Mouse (Mus musculus): ENCODE measurements around the gene Hoxd8. TPM values are rescaled to one million over a fixed set of nuclear protein-coding genes. Genes with fewer than 3 reads are reported as not detected.
A peak's percentile ranks its signal among the peaks of the same experiment; 100 is the strongest.

Hoxd8 gene
- polyA plus RNA-seq, 1 experiment from 2014 or later, result 1.3 TPM

GRCm38 (mm10) chr2:74668370-74669229 is 35.8 kb upstream of the Hoxd8 start:
- Histone ChIP-seq H3K4me3 (ENCODE audit: low read depth, low read length) (peak overlapping the region; percentile 32), H3K36me3 (ENCODE audit: control insufficient read depth, insufficient read depth, low read length) (no peaks in the 10 kb centered on the region), H3K4me2 (replicated peaks; ENCODE audit: low read depth) (peak overlapping the region; percentile 52), H3K27ac (replicated peaks) (no peak overlapping the region), H3K9ac (ENCODE audit: low read length) (no peak overlapping the region), H3K9me3 (ENCODE audit: control insufficient read depth, low read length) (no peaks in the 10 kb centered on the region), H3K4me1 (replicated peaks; ENCODE audit: control insufficient read depth, insufficient read depth) (no peaks in the 10 kb centered on the region), H3K27me3 (ENCODE audit: control insufficient read depth, insufficient read depth, low read length) (peaks cover 54% of the 10 kb centered on the region; the same call in 1 of the 2 replicates)
- DNase-seq (ENCODE audit: low spot score) (no peak), ATAC-seq (ENCODE audit: low FRiP score, low TSS enrichment) (0 out of 2 replicates have a peak, but pooled peaks have one; percentile 29)
- 1% methylated on average over 69 of the region's 74 CpGs for WGBS
- no peak for TF ChIP-seq EP300 (optimal IDR thresholded peaks at IDR 0.05)
- TF ChIP-seq CTCF (IDR thresholded peaks at IDR 0.05; ENCODE audit: low read depth), result no peak

GRCm38 (mm10) chr2:74669230-74669578 is 35.2 kb upstream of the Hoxd8 start:
- H3K4me2 ChIP-seq (replicated peaks; ENCODE audit: low read depth), result no peak overlapping the region
- TF ChIP-seq CTCF (IDR thresholded peaks at IDR 0.05; ENCODE audit: low read depth) (no peak), EP300 (optimal IDR thresholded peaks at IDR 0.05) (no peak)
- H3K4me1 ChIP-seq (replicated peaks; ENCODE audit: control insufficient read depth, insufficient read depth), result no peaks in the 10 kb centered on the region
- DNase-seq (ENCODE audit: low spot score) (no peak), ATAC-seq (ENCODE audit: low FRiP score, low TSS enrichment) (no peak)
- H3K9ac ChIP-seq (ENCODE audit: low read length), result no peak overlapping the region
- H3K9me3 ChIP-seq (ENCODE audit: control insufficient read depth, low read length), result no peaks in the 10 kb centered on the region
- peaks cover 53% of the 10 kb centered on the region; the same call in 1 of the 2 replicates for H3K27me3 ChIP-seq (ENCODE audit: control insufficient read depth, insufficient read depth, low read length)
- 3% methylated on average over 3 of the region's 3 CpGs for WGBS
- H3K4me3 ChIP-seq (ENCODE audit: low read depth, low read length), result no peak overlapping the region
- H3K36me3 ChIP-seq (ENCODE audit: control insufficient read depth, insufficient read depth, low read length), result no peaks in the 10 kb centered on the region
- no peak overlapping the region for H3K27ac ChIP-seq (replicated peaks)

- no peak for ATAC-seq (ENCODE audit: low FRiP score, low TSS enrichment)
Observed at GRCm38 (mm10) chr2:74669650-74670235, 34.7 kb upstream of the Hoxd8 start.

DNA sequence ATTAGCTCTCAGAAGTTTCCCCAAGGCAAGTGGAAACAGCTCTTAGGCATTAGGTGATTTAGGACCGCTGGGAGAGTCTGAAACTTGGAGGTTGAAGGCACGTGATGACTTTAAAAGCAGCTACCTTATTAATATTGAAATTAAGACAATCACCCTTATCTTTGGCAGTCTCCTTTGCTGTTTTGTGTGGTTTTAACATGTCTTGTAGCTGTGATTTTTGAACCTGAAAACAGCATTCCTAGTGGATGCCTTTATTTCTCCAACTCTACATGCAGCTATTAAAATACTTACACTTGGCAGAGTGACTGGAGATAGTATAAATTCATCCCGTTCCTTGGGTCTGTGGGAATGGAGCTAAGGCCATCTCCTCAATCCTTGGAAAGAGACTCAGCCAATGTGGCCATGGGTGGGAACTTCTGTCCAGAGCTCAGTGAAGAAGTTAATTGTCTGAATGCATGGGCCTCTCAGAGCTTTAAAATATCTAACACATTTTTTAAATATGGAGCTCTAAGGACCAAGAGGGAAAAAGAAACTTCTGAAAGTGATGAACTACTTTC is 33.7 kb upstream of the Hoxd8 start:
- ATAC-seq (ENCODE audit: low FRiP score, low TSS enrichment) (no peak), DNase-seq (ENCODE audit: low spot score) (no peak)
- no peak for TF ChIP-seq CTCF (IDR thresholded peaks at IDR 0.05; ENCODE audit: low read depth)
- no peak for TF ChIP-seq EP300 (optimal IDR thresholded peaks at IDR 0.05)
- no peak overlapping the region for H3K4me2 ChIP-seq (replicated peaks; ENCODE audit: low read depth)
- no peaks in the 10 kb centered on the region for H3K36me3 ChIP-seq (ENCODE audit: control insufficient read depth, insufficient read depth, low read length)
- no peaks in the 10 kb centered on the region for H3K9me3 ChIP-seq (ENCODE audit: control insufficient read depth, low read length)
- H3K9ac ChIP-seq (ENCODE audit: low read length), result no peak overlapping the region
- H3K4me3 ChIP-seq (ENCODE audit: low read depth, low read length), result no peak overlapping the region
- no peaks in the 10 kb centered on the region for H3K4me1 ChIP-seq (replicated peaks; ENCODE audit: control insufficient read depth, insufficient read depth)
- WGBS, result 7% methylated on average over 3 of the region's 3 CpGs
- peaks cover 50% of the 10 kb centered on the region; the same call in 1 of the 2 replicates for H3K27me3 ChIP-seq (ENCODE audit: control insufficient read depth, insufficient read depth, low read length)
- H3K27ac ChIP-seq (replicated peaks), result no peak overlapping the region

More at GRCm38 (mm10) chr2:74669650-74670235, 34.7 kb upstream of the Hoxd8 start:
- H3K9ac ChIP-seq (ENCODE audit: low read length), result no peak overlapping the region
- TF ChIP-seq EP300 (optimal IDR thresholded peaks at IDR 0.05), result no peak
- TF ChIP-seq CTCF (IDR thresholded peaks at IDR 0.05; ENCODE audit: low read depth), result no peak
- no peaks in the 10 kb centered on the region for H3K9me3 ChIP-seq (ENCODE audit: control insufficient read depth, low read length)
- 4% methylated on average over 14 of the region's 14 CpGs for whole genome bisulfite sequencing
- peaks cover 52% of the 10 kb centered on the region; the same call in 1 of the 2 replicates for H3K27me3 ChIP-seq (ENCODE audit: control insufficient read depth, insufficient read depth, low read length)
- H3K4me1 ChIP-seq (replicated peaks; ENCODE audit: control insufficient read depth, insufficient read depth), result no peaks in the 10 kb centered on the region
- H3K4me3 ChIP-seq (ENCODE audit: low read depth, low read length), result no peak overlapping the region
- no peak for DNase-seq (ENCODE audit: low spot score)
- no peak overlapping the region for H3K4me2 ChIP-seq (replicated peaks; ENCODE audit: low read depth)
- no peaks in the 10 kb centered on the region for H3K36me3 ChIP-seq (ENCODE audit: control insufficient read depth, insufficient read depth, low read length)
- H3K27ac ChIP-seq (replicated peaks), result no peak overlapping the region

DNA sequence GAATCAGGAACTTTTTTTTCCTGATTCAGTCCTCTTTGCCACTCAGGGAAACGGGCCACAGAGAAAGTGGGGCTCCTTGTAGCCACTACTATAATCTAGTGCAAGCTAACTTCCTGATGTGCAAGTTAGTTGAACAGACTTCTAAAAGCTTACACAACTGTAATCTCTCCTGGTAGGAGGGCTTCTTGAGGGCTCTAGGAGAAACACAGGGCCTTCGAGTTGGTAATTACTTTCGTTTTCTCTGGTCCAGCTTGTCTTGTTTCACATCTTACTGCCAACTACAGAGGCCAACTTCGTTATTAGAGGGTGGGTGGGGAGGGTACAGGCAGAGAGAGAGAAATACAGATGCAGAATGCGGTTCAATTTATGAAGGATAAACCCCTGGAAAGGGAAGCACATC is 32.6 kb upstream of the Hoxd8 start:
- no peak overlapping the region for H3K4me2 ChIP-seq (replicated peaks; ENCODE audit: low read depth)
- H3K27ac ChIP-seq (replicated peaks), result no peak overlapping the region
- ATAC-seq (ENCODE audit: low FRiP score, low TSS enrichment) (no peak), DNase-seq (ENCODE audit: low spot score) (no peak)
- H3K9ac ChIP-seq (ENCODE audit: low read length), result no peak overlapping the region
- no peaks in the 10 kb centered on the region for H3K36me3 ChIP-seq (ENCODE audit: control insufficient read depth, insufficient read depth, low read length)
- H3K9me3 ChIP-seq (ENCODE audit: control insufficient read depth, low read length), result no peaks in the 10 kb centered on the region
- TF ChIP-seq EP300 (optimal IDR thresholded peaks at IDR 0.05), result no peak
- no peak for TF ChIP-seq CTCF (IDR thresholded peaks at IDR 0.05; ENCODE audit: low read depth)
- H3K4me3 ChIP-seq (ENCODE audit: low read depth, low read length), result no peak overlapping the region
- no peaks in the 10 kb centered on the region for H3K4me1 ChIP-seq (replicated peaks; ENCODE audit: control insufficient read depth, insufficient read depth)
- H3K27me3 ChIP-seq (ENCODE audit: control insufficient read depth, insufficient read depth, low read length), result peaks cover 44% of the 10 kb centered on the region; the same call in 1 of the 2 replicates
- WGBS, result 21% methylated on average over 5 of the region's 5 CpGs

Measured in stomach, postnatal 0 days (tissue).